In the genomic region with DNA sequence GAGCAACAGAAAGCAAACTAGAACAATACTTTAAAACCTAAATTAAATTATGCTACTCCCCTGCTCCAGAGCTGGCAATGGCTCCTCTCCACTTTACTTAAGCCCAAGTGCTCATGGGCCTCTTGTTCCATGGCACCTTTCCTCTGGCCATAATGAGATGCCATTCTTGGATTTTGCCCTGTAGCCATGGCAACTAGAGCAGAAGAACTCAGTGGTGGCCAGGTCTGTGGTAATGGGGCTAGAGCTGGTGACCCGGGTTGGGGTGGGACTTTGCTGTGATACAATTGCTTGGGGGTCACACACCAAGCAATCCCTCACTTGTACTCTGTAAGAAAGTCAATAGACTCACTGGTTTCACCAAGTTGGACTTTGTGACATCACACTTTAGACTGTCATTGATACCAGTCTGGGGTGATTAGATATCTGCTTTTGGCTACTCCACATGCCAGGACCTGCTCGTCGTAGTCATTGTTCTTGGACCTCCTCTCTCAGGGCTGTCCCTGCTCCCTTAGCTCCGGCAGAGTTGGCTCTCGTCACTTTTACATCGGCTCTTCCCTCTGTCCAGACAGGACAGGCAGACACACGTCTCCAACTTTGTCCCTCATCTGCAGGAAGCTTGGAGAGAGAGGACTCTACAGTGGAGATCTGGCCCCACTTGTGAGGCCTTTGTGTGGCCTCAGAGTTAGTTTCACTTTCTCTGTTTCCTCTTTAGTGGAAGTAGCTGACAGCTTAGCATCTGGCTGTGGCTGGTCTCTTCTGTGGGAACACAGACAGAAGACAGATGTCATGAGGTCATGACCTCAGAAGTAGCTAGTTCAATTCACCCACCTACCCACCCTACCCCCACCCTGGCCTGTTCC, we compare ENCODE assay signal across 7 mouse cellular contexts. TPM values are rescaled to one million over a fixed set of nuclear protein-coding genes. Genes with fewer than 3 reads are reported as not detected.
A peak's percentile ranks its signal among the peaks of the same experiment; 100 is the strongest.
DNase-seq lines count a peak whose midpoint lies in the region; ATAC-seq lines count a peak whose summit lies in the region.

No protein-coding gene starts in this region.

- no peak overlapping the region for H3K9ac ChIP-seq in embryonic facial prominence, embryonic 14.5 days (ENCODE audit: low read depth, low read length)
- H3K9ac ChIP-seq in kidney, embryonic 16.5 days (replicated peaks; ENCODE audit: low read length) = peak overlapping the region; percentile 50

- DNase-seq in Muller cell, postnatal 12 days (ENCODE audit: inconsistent ontology term) = peak; percentile 51
- no peak for DNase-seq in embryonic facial prominence, embryonic 14.5 days (ENCODE audit: low spot score)
- DNase-seq in mesoderm, embryonic 11.5 days (ENCODE audit: low read depth, low spot score) = peak; percentile 49
- DNase-seq in retina, embryonic 14.5 days (ENCODE audit: low spot score) = no peak
- DNase-seq in cerebellum, adult 18-20 months = no peak
- DNase-seq in spleen, postnatal 10 days (ENCODE audit: low spot score in 2 of 2) = no peak

- no peaks in the 10 kb centered on the region for H3K27me3 ChIP-seq in embryonic facial prominence, embryonic 14.5 days (replicated peaks; ENCODE audit: control insufficient read depth, insufficient read depth, low read length)
- no peaks in the 10 kb centered on the region for H3K27me3 ChIP-seq in kidney, embryonic 16.5 days (ENCODE audit: insufficient read depth, low read length)

- no peak overlapping the region for H3K27ac ChIP-seq in embryonic facial prominence, embryonic 14.5 days (replicated peaks; ENCODE audit: low read depth, low read length)
- H3K27ac ChIP-seq in kidney, embryonic 16.5 days (ENCODE audit: low read length) = peak overlapping the region; percentile 19; the same call in 1 of the 2 replicates

- 0 out of 2 replicates have a peak overlapping the region, but pooled peaks have one; percentile 7 for H3K4me2 ChIP-seq in embryonic facial prominence, embryonic 14.5 days (ENCODE audit: low read depth, low read length)
- no peak overlapping the region; the same call in 1 of the 2 replicates for H3K4me2 ChIP-seq in kidney, embryonic 16.5 days (replicated peaks; ENCODE audit: low read depth, low read length)

- ATAC-seq in embryonic facial prominence, embryonic 14.5 days (ENCODE audit: low read depth) = no peak
- peak; percentile 37; the same call in 1 of the 2 replicates for ATAC-seq in kidney, embryonic 16.5 days (ENCODE audit: low FRiP score, low TSS enrichment)

- WGBS in embryonic facial prominence, embryonic 14.5 days = 52% methylated on average over 7 of the region's 7 CpGs
- WGBS in kidney, embryonic 16.5 days = 56% methylated on average over 7 of the region's 7 CpGs

- H3K36me3 ChIP-seq in embryonic facial prominence, embryonic 14.5 days (ENCODE audit: control insufficient read depth, insufficient read depth, low read length) = no peaks in the 10 kb centered on the region
- H3K36me3 ChIP-seq in kidney, embryonic 16.5 days (ENCODE audit: insufficient read depth, low read length) = no peaks in the 10 kb centered on the region

- H3K9me3 ChIP-seq in embryonic facial prominence, embryonic 14.5 days (ENCODE audit: control insufficient read depth, low read length) = no peaks in the 10 kb centered on the region
- H3K9me3 ChIP-seq in kidney, embryonic 16.5 days (ENCODE audit: low read length) = no peaks in the 10 kb centered on the region

- no peaks in the 10 kb centered on the region for H3K4me1 ChIP-seq in embryonic facial prominence, embryonic 14.5 days (ENCODE audit: control insufficient read depth, insufficient read depth, low read length)
- peaks cover 16% of the 10 kb centered on the region; the same call in 1 of the 2 replicates for H3K4me1 ChIP-seq in kidney, embryonic 16.5 days (ENCODE audit: insufficient read depth, low read length)

- no peak overlapping the region for H3K4me3 ChIP-seq in embryonic facial prominence, embryonic 14.5 days (ENCODE audit: low read depth, low read length)
- H3K4me3 ChIP-seq in kidney, embryonic 16.5 days (ENCODE audit: low read length) = no peak overlapping the region

RNA-seq across cellular contexts. Expression of a gene that starts 13.4 kb away (rescaled TPM):
- polyA plus RNA-seq in embryonic facial prominence, embryonic 14.5 days (2014; fragmentation: Nextera tagmentation; extraction: Ambion mirVana) = 18.8 and 19.9 TPM in 2 replicates
- polyA plus RNA-seq in kidney, embryonic 16.5 days (2015; fragmentation: Nextera tagmentation; extraction: Ambion mirVana) = 41.6 and 48.3 TPM in 2 replicates

Comparison
In these comparisons a context has a peak if more than half of its experiments do, and no peak if none do; other contexts are left out.
1. DNase-seq: peak in Muller cell, postnatal 12 days (single experiment) and mesoderm, embryonic 11.5 days (single experiment); none in embryonic facial prominence, embryonic 14.5 days (single experiment), retina, embryonic 14.5 days (single experiment), cerebellum, adult 18-20 months (0 of 2) and spleen, postnatal 10 days (0 of 2).